Mouse (Mus musculus) adrenal gland, postnatal 4 days (tissue): ENCODE results near the gene Slc7a12. TPM values are rescaled to one million over a fixed set of nuclear protein-coding genes. Genes with fewer than 3 reads are reported as not detected.

Experiments
- DNase-seq, 2 experiments: peaks; one replicate each; pipeline ENCODE4 v3.0.0; 2021 to 2022; ENCODE audit warnings: low spot score in 2 of 2, mixed read lengths in 2 of 2
- long read RNA-seq, 2 experiments: library from polyadenylated mRNA; stranded (forward); transcript quantifications; one replicate each; pipeline ENCODE4 v2.0.0; 2021
- total RNA-seq, 2 experiments: library from RNA; stranded (reverse); gene quantifications; 2 replicates each; pipeline ENCODE4 v1.2.3; 2021

Slc7a12 gene
- under 1 TPM in 1 of 2 experiments, not detected in 1; 0.92 TPM for total RNA-seq
- long read RNA-seq, experiment 1: 0 reads
- long read RNA-seq, experiment 2, partial matches to known transcripts: 0 of 1 reads
- long read RNA-seq, experiment 2, other reads (novel, unspliced or antisense): 0 of 1 reads

- no peak for DNase-seq
Observed at GRCm38 (mm10) chr3:14480397-14480796, at the start of gene Slc7a12. TSS of gene Slc7a12 (plus strand) at chr3:14480697.

GRCm38 (mm10) chr3:14432381-14432780, 48.1 kb upstream of the Slc7a12 start:
- no peak for DNase-seq

- DNase-seq: no peak
Observed at GRCm38 (mm10) chr3:14446015-14446414, 34.5 kb upstream of the Slc7a12 start.

GRCm38 (mm10) chr3:14446691-14447090, 33.8 kb upstream of the Slc7a12 start:
- DNase-seq: no peak

Other genes with a start within 250 kb of the Slc7a12 start
- gene 1810022K09Rik, start 130.6 kb downstream of the Slc7a12 start, total RNA-seq: 100 to 1,000 TPM; 160 to 178 TPM
- gene Car13, start 161.0 kb downstream of the Slc7a12 start, total RNA-seq: 1 to 10 TPM; 7.7 TPM